Mouse (Mus musculus): ENCODE data around the gene Rnf43. TPM values are rescaled to one million over a fixed set of nuclear protein-coding genes. Genes with fewer than 3 reads are reported as not detected.

The Rnf43 gene
- polyA plus RNA-seq, 1 experiment from 2014 or later, result 1.9 TPM

DNA sequence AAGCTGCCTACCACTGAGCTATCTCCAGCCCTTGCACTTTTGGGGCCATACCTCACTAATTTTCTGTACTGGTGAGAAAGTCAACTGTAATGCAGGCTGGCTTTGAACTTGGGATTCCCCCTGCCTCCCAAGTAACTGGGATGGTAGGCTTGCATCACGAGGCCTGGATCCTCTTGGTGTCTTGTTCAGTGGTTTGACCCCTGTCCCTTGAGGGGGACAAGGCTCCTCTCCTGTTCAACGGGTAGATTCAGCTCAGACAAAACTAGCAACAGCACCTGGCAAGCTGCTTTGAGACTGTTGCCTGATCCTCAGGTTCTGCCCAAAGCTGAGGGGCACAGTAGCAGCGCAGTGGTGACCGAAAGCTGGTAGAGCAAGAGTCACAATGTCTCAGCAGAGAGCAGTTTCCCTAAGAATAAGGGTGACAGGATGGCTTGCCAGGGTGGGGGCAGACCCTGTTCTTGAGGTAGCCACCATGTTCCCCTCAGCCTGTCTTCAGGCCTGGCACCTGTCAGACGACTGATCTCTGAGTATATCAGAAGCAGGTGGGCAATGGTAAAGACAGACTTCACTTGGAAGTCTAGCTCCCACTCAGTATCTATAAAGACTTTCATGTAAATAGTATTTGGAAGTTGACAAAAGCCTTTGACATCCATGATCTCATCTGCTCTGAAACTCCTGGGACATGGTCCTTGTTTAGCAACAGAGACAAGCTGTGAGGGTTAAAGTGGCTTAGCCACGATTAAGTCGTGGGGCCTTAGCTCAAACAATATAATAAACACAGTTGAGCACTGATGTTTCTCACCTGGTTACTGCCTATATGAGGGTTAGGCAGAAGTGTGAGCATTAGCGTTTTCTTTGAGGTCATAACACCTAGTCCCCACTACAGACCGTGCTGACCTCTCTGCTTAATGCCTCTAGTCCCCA, 83.4 kb downstream of the Rnf43 start:
- Histone ChIP-seq H3K4me3 (no peak overlapping the region), H3K36me3 (peaks cover 48% of the 10 kb centered on the region), H3K27ac (no peak overlapping the region), H3K4me1 (peaks cover 10% of the 10 kb centered on the region), H3K9me3 (replicated peaks) (no peaks in the 10 kb centered on the region), H3K27me3 (ENCODE audit: low read depth, poor library complexity, severe bottlenecking) (no peaks in the 10 kb centered on the region)
- no peak for DNase-seq (ENCODE audit: low spot score)
- WGBS, result 80% methylated on average over 9 of the region's 9 CpGs

DNA sequence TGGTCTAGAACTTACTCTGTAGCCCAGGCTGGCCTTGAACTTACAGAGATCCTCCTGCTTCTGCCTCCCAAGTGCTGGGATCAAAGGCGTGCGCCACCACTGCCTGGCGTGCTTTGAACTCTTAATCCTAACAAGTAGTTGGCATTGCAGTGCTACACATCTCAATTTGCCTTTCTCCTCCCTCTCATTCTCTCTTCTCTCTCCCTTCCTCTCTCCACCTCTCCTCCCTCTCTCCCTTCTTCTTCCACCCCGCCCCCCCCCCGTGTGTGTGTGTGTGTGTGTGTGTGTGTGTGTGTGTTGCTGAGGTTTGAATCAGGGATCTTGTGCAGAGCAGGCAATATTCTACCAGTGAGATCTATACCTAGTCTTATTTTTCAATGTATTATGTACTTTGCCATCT, 84.8 kb downstream of the Rnf43 start:
- no peaks in the 10 kb centered on the region for H3K9me3 ChIP-seq (replicated peaks)
- H3K4me1 ChIP-seq, result peaks cover 10% of the 10 kb centered on the region
- WGBS, result 93% methylated on average over 5 of the region's 5 CpGs
- no peak overlapping the region for H3K4me3 ChIP-seq
- peaks cover 34% of the 10 kb centered on the region for H3K36me3 ChIP-seq
- DNase-seq (ENCODE audit: low spot score), result no peak
- no peaks in the 10 kb centered on the region for H3K27me3 ChIP-seq (ENCODE audit: low read depth, poor library complexity, severe bottlenecking)
- H3K27ac ChIP-seq, result no peak overlapping the region

DNA sequence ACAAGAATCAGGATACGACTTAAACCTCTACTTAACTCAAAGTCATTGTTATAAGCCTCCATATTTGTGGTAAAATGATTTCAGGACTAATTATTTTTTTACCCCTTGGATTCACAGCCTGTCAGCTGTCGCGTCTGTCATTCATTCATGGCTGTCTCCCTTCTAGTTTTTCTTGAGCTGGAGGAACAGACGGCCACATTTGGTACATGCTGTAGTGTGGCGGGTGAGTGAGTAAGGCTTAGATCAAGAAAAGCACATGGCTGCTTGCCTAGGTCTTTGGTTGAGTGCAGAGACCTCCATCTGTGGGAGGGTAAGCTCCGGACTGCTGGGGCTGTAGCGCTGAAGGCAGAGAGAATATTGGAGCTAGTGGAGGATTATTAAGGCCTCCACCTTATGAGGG, 85.2 kb downstream of the Rnf43 start:
- no peaks in the 10 kb centered on the region for H3K27me3 ChIP-seq (ENCODE audit: low read depth, poor library complexity, severe bottlenecking)
- H3K9me3 ChIP-seq (replicated peaks), result no peaks in the 10 kb centered on the region
- 91% methylated on average over 7 of the region's 7 CpGs for WGBS
- H3K4me3 ChIP-seq, result no peak overlapping the region
- peaks cover 10% of the 10 kb centered on the region for H3K4me1 ChIP-seq
- DNase-seq (ENCODE audit: low spot score), result no peak
- peaks cover 30% of the 10 kb centered on the region for H3K36me3 ChIP-seq
- no peak overlapping the region for H3K27ac ChIP-seq

DNA sequence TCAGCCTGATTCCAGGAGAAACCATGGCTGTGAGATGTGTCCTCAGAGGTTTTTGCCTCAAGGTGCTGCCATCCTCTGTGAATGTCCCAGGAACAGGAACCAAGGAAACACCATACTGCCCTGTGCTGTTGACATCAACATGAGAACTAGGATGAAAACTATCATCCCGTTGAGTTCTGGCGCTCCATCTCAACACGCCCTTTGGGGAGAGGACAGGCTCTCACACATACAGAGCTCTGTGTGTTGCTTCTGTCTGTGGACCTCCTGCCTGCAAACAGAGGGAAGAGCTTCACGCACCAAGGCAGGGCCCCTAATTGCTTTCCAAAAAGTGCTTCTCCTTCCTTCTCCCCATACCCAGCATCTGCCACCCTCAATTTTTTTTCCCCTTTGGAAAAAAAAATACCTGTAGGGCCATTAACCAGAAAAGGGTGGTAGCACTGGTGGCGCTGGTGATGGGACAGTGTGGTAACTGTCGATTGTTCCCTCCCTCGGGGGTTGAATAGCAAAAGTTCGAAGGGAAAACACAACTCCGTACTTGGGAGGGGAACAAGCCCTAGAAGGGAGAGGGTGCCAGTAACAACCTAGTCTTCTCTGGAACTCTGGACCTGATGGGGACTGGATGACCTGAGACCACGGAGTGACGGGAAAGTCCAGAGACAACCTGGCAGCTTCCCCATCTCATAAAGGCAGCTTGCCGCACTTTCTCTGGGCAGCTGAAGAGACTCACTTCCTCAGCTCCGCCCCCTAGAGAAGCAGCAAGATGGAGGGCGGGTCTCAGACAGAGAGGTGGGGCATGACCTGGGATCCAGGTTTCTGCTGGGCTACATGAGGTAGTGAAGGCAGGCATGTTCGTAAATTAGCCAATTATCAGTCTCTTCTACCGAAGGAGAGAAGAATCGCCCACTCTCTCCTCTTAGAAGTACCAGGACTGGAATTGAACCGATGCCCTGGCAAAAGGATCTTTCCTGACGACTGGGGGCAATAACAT, 85.9 kb downstream of the Rnf43 start:
- Histone ChIP-seq H3K4me3 (peak overlapping the region; percentile 21; the same call in 1 of the 2 replicates), H3K27me3 (ENCODE audit: low read depth, poor library complexity, severe bottlenecking) (no peaks in the 10 kb centered on the region), H3K9me3 (replicated peaks) (no peaks in the 10 kb centered on the region), H3K36me3 (peaks cover 23% of the 10 kb centered on the region), H3K4me1 (peaks cover 10% of the 10 kb centered on the region), H3K27ac (peak overlapping the region; percentile 66)
- WGBS, result 33% methylated on average over 19 of the region's 19 CpGs
- no peak for DNase-seq (ENCODE audit: low spot score)

DNA sequence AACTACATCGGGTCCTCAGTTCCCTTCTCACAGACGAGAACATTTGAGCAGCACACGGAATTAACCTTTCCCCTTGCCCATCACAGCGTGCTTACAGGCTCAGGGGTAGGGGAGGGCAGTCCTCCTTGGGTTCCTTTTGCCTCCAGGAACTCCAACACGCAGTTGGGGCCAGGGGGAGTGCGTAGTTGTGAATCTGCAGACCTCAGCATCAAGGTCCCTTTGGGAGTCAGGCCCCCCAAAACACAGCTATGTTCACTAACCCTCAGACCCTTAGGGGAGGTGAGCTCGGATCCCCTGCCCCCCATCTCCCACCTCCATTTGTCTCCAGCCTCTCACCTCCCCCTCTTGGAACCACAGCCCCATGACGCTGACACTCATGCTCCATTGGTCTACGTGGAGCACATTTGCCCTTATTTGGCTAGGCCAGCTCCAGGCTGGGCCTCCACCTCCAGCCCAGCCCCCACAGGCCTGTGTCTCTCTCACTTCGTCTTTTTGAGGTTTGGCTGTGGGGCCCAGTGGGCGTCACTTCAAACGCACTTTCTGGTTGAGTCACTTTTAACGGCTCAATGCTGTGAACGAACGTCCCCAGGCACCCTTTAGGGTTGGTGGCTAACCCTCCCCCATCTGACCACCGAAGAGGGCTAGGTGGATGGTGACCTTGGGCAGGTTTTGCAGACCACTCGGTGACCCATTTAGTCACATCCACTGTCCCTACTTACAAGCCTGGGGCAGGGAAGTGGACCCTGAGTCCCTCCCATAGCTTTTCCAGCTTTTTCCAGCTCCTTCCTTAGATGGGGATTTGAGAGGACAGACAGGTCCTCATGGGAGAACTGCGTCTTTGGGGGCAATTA, 86.9 kb downstream of the Rnf43 start:
- 42% methylated on average over 18 of the region's 18 CpGs for WGBS
- Histone ChIP-seq H3K27me3 (ENCODE audit: low read depth, poor library complexity, severe bottlenecking) (no peaks in the 10 kb centered on the region), H3K9me3 (replicated peaks) (no peaks in the 10 kb centered on the region), H3K4me1 (peaks cover 15% of the 10 kb centered on the region), H3K36me3 (peaks cover 13% of the 10 kb centered on the region), H3K4me3 (no peak overlapping the region), H3K27ac (peak overlapping the region; percentile 66)
- no peak for DNase-seq (ENCODE audit: low spot score)

- no peaks in the 10 kb centered on the region for H3K27me3 ChIP-seq (ENCODE audit: low read depth, poor library complexity, severe bottlenecking)
- peaks cover 7% of the 10 kb centered on the region for H3K36me3 ChIP-seq
- 0 out of 2 replicates have a peak overlapping the region, but pooled peaks have one; percentile 66 for H3K27ac ChIP-seq
- 83% methylated on average over 11 of the region's 11 CpGs for WGBS
- DNase-seq (ENCODE audit: low spot score), result no peak
- H3K9me3 ChIP-seq (replicated peaks), result no peaks in the 10 kb centered on the region
- peaks cover 20% of the 10 kb centered on the region for H3K4me1 ChIP-seq
- H3K4me3 ChIP-seq, result no peak overlapping the region
Observed at GRCm38 (mm10) chr11:87750043-87750421, 87.5 kb downstream of the Rnf43 start.

- peak overlapping the region; percentile 50; the same call in 1 of the 2 replicates for H3K27ac ChIP-seq
- H3K4me1 ChIP-seq, result peaks cover 20% of the 10 kb centered on the region
- H3K9me3 ChIP-seq (replicated peaks), result no peaks in the 10 kb centered on the region
- WGBS, result 89% methylated on average over 3 of the region's 3 CpGs
- H3K4me3 ChIP-seq, result no peak overlapping the region
- peaks cover 2% of the 10 kb centered on the region for H3K36me3 ChIP-seq
- no peak for DNase-seq (ENCODE audit: low spot score)
- no peaks in the 10 kb centered on the region for H3K27me3 ChIP-seq (ENCODE audit: low read depth, poor library complexity, severe bottlenecking)
Observed at GRCm38 (mm10) chr11:87750521-87750920, 88.0 kb downstream of the Rnf43 start.

DNA sequence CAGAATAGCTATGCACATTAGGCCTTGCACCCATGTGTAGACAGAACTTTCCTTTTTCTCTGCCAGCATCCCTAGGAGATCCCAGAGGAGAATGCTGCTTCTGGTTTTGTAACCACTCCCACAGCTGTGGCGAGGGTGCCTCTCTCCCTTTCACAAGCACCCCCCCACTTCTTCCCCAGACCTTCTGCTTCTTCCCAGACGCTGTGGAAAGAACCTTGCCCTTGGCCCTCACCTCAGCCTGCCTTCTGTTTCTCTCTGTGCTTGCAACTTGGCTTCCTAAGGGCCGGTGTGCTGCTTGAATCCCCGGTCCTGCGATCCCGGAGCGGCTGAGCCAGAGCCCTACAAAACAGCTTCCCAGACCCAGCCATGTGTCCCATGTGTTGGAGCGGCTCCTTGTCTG, 88.5 kb downstream of the Rnf43 start:
- Histone ChIP-seq H3K36me3 (no peaks in the 10 kb centered on the region), H3K9me3 (replicated peaks) (no peaks in the 10 kb centered on the region), H3K27me3 (ENCODE audit: low read depth, poor library complexity, severe bottlenecking) (no peaks in the 10 kb centered on the region), H3K27ac (peak overlapping the region; percentile 50), H3K4me3 (no peak overlapping the region), H3K4me1 (peaks cover 20% of the 10 kb centered on the region)
- DNase-seq (ENCODE audit: low spot score), result no peak
- WGBS, result 88% methylated on average over 8 of the region's 8 CpGs

GRCm38 (mm10) chr11:87751491-87751966, 89.0 kb downstream of the Rnf43 start:
- WGBS, result 73% methylated on average over 4 of the region's 4 CpGs
- peaks cover 20% of the 10 kb centered on the region for H3K4me1 ChIP-seq
- H3K9me3 ChIP-seq (replicated peaks), result no peaks in the 10 kb centered on the region
- peak overlapping the region; percentile 50 for H3K27ac ChIP-seq
- no peaks in the 10 kb centered on the region for H3K27me3 ChIP-seq (ENCODE audit: low read depth, poor library complexity, severe bottlenecking)
- H3K4me3 ChIP-seq, result no peak overlapping the region
- no peak for DNase-seq (ENCODE audit: low spot score)
- H3K36me3 ChIP-seq, result no peaks in the 10 kb centered on the region

- DNase-seq (ENCODE audit: low spot score), result no peak
- H3K4me1 ChIP-seq, result peaks cover 20% of the 10 kb centered on the region
- 83% methylated on average over 1 of the region's 1 CpGs for WGBS
- H3K27me3 ChIP-seq (ENCODE audit: low read depth, poor library complexity, severe bottlenecking), result no peaks in the 10 kb centered on the region
- H3K27ac ChIP-seq, result no peak overlapping the region
- no peaks in the 10 kb centered on the region for H3K9me3 ChIP-seq (replicated peaks)
- H3K36me3 ChIP-seq, result no peaks in the 10 kb centered on the region
- H3K4me3 ChIP-seq, result no peak overlapping the region
Observed at GRCm38 (mm10) chr11:87752307-87752706, 89.8 kb downstream of the Rnf43 start.

GRCm38 (mm10) chr11:87753255-87753654, 90.7 kb downstream of the Rnf43 start:
- no peaks in the 10 kb centered on the region for H3K9me3 ChIP-seq (replicated peaks)
- WGBS, result 86% methylated on average over 8 of the region's 8 CpGs
- peaks cover 20% of the 10 kb centered on the region for H3K4me1 ChIP-seq
- H3K4me3 ChIP-seq, result no peak overlapping the region
- H3K36me3 ChIP-seq, result no peaks in the 10 kb centered on the region
- peak overlapping the region; percentile 23; the same call in 1 of the 2 replicates for H3K27ac ChIP-seq
- no peak for DNase-seq (ENCODE audit: low spot score)
- H3K27me3 ChIP-seq (ENCODE audit: low read depth, poor library complexity, severe bottlenecking), result peaks cover 3% of the 10 kb centered on the region; the same call in 1 of the 2 replicates
